Mouse (Mus musculus) layer of hippocampus, postnatal 14 days (tissue): ENCODE measurements around the gene Umod. TPM values are rescaled to one million over a fixed set of nuclear protein-coding genes. Genes with fewer than 3 reads are reported as not detected.

ENCODE experiments used
- DNase-seq, 2 experiments: peaks; one replicate each; pipeline ENCODE4 v3.0.0; 2021 to 2022; ENCODE audit warnings: low spot score in 2 of 2, mixed read lengths in 1 of 2
- long read RNA-seq, 2 experiments: library from polyadenylated mRNA; stranded (forward); transcript quantifications; one replicate each; pipeline ENCODE4 v2.0.0; 2021
- total RNA-seq, 2 experiments: library from RNA; stranded (reverse); gene quantifications; 2 replicates each; pipeline ENCODE4 v1.2.3; 2021

The Umod gene
- not detected for total RNA-seq
- long read RNA-seq, experiment 1, result 0 reads
- long read RNA-seq, experiment 2, result 0 reads

GRCm38 (mm10) chr7:119479256-119479655 lies at the start of gene Umod:
Gene Umod, minus strand, starts transcription at chr7:119479282.
- no peak for DNase-seq

GRCm38 (mm10) chr7:119528617-119529016 lies 49.5 kb upstream of the Umod start:
- DNase-seq, result no peak

DNA sequence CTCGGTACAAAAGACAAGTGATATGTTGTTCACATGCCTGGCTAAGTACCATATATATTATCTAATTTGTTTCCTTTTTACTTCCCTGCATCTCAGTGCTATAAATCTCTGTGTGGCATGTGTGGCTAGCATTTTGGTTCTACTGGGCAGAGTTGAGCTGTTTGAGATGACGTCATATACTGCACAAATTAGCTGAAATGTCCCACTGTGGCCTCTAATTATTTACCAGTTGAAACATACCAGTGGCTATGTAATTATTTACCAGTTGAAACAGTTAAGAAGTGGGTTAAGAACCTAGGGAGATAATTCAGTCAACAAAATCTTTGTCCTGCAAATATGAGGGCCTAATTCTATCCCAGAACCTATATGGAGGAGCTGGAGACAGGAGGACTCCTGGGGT lies 48.5 kb upstream of the Umod start:
- DNase-seq, result no peak

DNA sequence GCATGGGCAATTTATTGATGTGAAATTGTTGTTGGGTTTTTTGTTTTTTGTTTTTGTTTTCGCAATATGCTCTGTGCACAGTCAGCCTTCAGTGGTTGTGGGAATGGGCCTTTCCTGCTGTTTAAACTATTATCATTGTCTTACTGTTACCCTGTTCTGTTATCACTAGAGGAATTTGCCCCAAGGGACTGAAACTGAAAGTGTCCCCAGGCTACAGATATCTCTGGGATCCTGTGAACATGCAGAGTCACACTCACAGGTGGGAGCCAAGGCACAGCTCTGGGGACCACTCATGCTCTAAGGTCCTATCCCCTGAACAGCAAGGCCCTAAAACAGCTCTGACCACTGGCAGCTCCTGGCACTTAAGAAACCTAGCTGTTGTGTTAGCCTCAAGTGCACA lies 48.1 kb upstream of the Umod start:
- DNase-seq, result no peak

DNA sequence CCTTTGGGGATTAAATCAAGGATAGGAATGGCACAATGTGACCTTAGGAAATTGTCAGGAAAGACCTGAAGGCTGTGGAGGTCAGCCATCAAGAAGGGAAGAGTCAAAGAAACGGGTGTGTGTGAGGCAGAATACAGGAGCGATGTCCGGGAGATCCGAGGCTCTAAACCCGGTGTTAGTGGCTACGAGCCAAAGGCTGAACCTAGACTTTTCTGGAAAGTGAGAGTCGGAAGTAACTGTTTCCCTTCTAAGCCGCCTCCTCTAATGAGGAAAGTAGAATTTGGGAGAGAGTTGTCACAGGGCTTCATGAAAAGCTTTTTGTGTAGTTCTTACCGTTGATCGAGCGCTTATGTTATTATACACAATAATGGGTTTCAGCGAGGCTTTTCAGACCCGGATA lies 47.4 kb upstream of the Umod start:
- no peak for DNase-seq

- DNase-seq, result peak; percentile 12 to 32
Measured at GRCm38 (mm10) chr7:119525881-119526281, 46.8 kb upstream of the Umod start.

- no peak for DNase-seq
Measured at GRCm38 (mm10) chr7:119523389-119523788, 44.3 kb upstream of the Umod start, which contains the start of gene Pdilt. Gene Pdilt, minus strand, starts transcription at chr7:119523489.

DNA sequence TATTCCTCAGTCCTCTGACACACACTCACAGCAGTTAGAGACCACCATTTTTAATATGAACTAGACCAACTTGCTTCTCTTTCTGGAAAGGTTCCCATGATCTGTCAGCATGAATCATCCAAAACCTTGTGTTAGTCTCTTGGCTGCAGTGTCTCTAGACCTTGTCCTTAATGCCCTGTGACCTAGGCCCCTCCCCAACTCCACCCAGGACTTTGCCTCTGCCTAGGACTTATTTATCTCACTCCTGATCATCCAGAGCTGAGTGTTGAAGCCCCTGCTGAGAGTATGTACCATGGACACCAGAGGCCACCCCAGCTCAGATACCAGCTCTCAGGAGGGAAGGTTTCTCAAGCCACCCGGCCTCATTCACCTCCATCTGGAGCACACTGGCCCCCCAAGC lies 43.3 kb upstream of the Umod start:
- no peak for DNase-seq

- no peak for DNase-seq
Measured at GRCm38 (mm10) chr7:119521816-119522215, 42.7 kb upstream of the Umod start.

- peak; percentile 72 to 79 for DNase-seq
Measured at GRCm38 (mm10) chr7:119519654-119520053, 40.6 kb upstream of the Umod start.

DNA sequence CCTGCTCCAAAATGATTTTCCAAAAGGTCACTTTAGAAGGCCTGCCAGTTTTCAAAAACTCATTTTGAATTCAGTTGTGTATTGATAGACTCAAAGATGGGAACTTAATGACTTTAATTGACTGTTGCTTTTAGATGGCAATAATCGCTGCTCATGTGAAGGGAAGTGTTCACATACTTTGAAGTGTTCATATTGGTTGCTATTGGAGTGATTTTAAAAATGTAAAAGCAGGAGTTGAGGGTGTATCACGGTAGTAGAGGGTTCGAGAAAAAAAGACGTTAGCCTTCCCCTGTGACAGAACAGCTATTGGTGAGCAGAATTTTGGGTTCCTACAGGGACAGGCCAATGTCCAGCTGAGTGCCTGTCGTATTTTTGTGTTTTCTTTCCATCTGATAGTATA lies 40.1 kb upstream of the Umod start, which contains the start of gene Acsm5:
Gene Acsm5, plus strand, starts transcription at position 301 of the 400 bp plus-strand sequence.
- DNase-seq, result no peak

- no peak for DNase-seq
Measured at GRCm38 (mm10) chr7:119516272-119516558, 37.1 kb upstream of the Umod start.

- DNase-seq, result peak; percentile 47 to 55
Measured at GRCm38 (mm10) chr7:119515492-119516271, 36.6 kb upstream of the Umod start.

DNA sequence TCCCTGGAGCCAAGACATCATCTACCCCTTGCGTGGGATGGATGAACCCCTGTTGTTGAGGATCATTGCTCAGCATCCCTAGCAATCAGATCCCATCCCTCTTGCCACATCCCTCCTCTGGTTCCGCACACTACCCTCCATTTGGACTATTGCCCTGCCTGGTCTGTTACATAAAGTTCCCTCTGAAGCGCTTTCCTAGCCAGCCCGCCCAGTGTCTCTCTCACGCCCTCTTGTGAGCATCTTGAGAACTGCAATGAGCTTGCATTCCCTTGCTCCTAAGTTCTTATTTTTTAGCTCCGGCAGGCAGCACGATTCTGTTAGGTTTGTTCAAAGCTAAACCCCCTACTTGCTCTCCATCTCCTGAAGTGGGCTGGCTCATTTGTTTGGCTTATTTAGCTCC lies 34.0 kb upstream of the Umod start:
- DNase-seq, result peak; percentile 39 to 53

- DNase-seq, result no peak
Measured at GRCm38 (mm10) chr7:119511143-119511542, 32.1 kb upstream of the Umod start.

DNA sequence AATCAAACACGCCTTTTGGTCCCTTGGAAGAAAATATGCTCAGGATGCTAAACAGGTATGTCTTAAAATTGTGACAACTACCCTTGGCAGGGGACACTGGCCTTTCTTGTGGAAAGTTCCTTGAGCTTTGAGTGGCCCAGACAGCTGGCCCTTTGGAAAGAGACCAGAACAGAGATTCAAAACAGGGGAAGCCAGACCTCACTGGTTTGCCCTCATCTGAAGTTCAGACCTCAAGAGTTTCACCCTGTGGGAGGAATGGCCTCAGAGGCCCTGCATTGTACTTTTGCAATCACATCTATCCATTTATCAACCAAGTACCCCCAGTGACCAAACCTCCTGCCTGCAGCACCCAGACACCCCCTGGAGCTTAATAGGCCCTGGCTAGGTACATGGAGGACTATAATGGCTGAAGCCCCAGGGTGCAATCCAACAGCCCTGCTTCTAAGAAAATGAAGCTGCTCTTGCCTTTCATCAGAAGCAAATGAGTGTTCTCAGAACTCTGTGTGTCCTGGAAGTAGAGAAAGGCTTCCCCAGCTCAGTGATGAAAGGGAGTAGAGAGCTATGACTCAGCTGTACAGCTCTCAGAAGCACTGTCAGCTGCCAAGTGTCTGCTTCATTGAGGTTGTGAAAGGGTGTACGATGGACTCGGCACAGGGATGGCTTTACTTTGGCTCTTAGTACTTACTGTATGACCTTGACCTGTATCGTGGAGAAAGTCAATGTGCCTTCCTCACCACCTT lies 11.1 kb upstream of the Umod start:
- DNase-seq, result no peak

- no peak for DNase-seq
Measured at GRCm38 (mm10) chr7:119486683-119487082, 7.6 kb upstream of the Umod start.

DNA sequence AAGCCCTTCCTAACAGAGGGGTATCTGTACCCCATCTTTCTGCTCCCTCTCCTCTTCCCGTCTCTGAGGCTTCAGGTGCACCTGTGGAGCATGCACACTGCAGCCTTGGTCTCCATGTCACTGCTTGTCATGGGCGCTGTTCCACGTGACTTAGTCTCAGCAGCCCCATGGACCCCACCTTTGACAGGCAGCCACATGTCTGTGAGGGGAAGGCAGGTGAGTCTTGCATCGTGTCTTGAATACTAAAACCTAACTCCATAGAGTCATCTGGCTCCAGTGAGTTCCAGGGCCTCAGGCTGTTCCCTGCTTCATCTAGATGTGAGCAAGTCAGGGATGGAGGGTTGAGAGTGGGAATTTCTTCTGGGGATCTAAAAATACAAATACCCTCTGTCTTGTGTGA lies 5.1 kb upstream of the Umod start:
- DNase-seq, result no peak

DNA sequence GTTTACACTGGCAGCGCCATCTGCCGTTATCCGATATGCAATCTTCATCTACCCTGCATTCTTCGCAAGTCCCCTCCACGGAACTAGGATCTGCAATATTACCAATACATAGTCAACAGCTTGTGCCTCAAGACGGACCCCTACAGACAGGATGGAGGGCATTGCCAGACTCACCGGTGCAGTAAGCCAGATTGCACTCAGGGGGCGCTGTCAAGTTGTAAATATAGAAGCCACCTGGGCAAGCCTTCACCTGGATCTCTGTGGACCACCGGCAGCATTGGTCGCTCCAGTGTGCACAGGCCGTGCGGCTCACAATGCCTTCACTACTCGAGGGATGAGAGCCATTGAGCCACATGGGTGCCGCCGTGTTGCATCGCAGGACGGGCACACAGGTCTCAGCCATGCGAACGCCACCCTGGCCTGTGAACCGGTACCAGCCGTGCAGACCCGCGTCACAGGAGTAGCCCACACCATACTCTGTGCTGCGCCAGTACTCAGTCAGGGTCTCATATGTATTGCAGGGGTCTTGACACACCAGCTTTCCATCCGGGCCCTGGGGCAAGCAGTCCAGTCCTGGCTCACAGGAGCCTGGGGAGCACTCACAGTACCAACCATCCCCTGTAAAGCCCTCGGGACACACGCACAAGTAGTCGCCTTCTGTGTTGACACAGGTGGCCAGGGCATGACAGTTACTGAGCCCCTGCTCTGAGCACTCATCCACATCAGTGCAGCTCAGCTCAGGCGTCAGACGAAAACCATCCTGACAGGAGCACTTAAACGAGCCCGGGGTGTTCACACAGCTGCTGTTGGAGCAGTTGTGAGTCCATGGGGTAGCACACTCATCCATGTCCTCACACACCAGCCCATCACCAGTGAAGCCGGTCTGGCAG lies 2.3 kb downstream of the Umod start:
- DNase-seq, result no peak

- DNase-seq, result no peak
Measured at GRCm38 (mm10) chr7:119459185-119459584, 19.9 kb downstream of the Umod start, which contains the start of gene Gp2. Gene Gp2, minus strand, starts transcription at chr7:119459285.

DNA sequence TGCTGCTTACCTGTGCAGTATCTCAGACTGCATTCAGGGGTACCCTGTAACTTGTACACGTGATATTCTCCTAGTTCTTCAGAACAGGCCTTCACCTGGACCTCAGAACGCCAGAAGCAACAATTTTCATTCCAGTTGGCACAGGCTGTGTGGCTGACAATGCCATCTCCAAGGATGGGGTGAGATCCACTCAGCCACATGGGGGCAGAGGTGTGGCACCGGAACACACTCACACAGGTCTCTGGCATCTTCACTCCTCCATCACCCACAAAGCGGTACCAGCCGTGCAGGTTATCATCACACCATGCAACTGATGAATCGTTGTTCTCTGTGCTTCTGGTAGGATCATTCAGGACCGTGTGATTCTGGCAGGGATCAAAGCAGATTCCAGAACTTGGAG lies 24.9 kb downstream of the Umod start:
- DNase-seq, result no peak
